In the genomic region with DNA sequence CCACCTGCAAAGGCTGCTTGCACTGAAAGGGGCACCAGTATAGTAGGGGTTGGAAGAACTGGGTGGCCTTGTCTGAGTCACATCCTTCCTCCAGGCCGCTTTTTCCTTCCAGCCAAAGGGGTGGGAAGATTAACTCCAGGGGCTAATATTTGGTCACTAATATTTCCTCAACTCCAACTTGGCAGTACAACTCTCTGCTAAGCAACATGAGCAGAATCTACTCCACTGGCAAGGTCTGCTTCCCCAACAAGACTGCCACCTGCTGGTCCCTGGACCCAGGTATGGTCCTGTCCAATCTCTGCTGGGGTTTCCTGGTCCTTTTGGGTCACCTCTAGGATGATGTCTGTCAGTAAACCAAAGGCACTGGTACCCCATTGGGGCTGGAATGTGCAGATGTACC, we compare ENCODE assay signal across 8 mouse cellular contexts. TPM values are rescaled to one million over a fixed set of nuclear protein-coding genes. Genes with fewer than 3 reads are reported as not detected.
A peak's percentile ranks its signal among the peaks of the same experiment; 100 is the strongest.
DNase-seq lines count a peak whose midpoint lies in the region; ATAC-seq and TF ChIP-seq lines count a peak whose summit lies in the region.

No protein-coding gene starts in this region.

- no peaks in the 10 kb centered on the region for H3K36me3 ChIP-seq in liver, postnatal 0 days (replicated peaks; ENCODE audit: insufficient read depth, low read length)
- H3K36me3 ChIP-seq in liver, embryonic 11.5 days (ENCODE audit: control insufficient read depth, insufficient read depth, low read length) = no peaks in the 10 kb centered on the region
- H3K36me3 ChIP-seq in lung, embryonic 15.5 days = no peaks in the 10 kb centered on the region
- no peaks in the 10 kb centered on the region for H3K36me3 ChIP-seq in forebrain, embryonic 12.5 days (replicated peaks)

- no peak for DNase-seq in cerebellum, adult 2 months
- no peak for DNase-seq in cerebellum, adult 11-12 months
- DNase-seq in liver, postnatal 0 days = peak; percentile 52
- DNase-seq in liver, embryonic 11.5 days (ENCODE audit: low spot score) = no peak
- DNase-seq in gastrocnemius, adult 2 months = peak; percentile 76

- no peak overlapping the region for H3K9ac ChIP-seq in liver, postnatal 0 days (replicated peaks)
- H3K9ac ChIP-seq in liver, embryonic 11.5 days (ENCODE audit: low read depth, low read length) = no peak overlapping the region
- H3K9ac ChIP-seq in lung, embryonic 15.5 days = no peak overlapping the region
- H3K9ac ChIP-seq in forebrain, embryonic 12.5 days = no peak overlapping the region

- ATAC-seq in liver, postnatal 0 days = no peak
- no peak for ATAC-seq in liver, embryonic 11.5 days (replicated peaks; ENCODE audit: low FRiP score)
- no peak for ATAC-seq in lung, embryonic 15.5 days (ENCODE audit: borderline replicate concordance, extremely low read depth, low FRiP score, low TSS enrichment)
- no peak for ATAC-seq in erythroblast, adult 5-6 weeks (replicated peaks; ENCODE audit: low FRiP score, poor library complexity, severe bottlenecking)
- ATAC-seq in forebrain, embryonic 12.5 days (ENCODE audit: low FRiP score) = no peak

- no peak overlapping the region for H3K4me2 ChIP-seq in liver, postnatal 0 days (ENCODE audit: low read depth, low read length)
- H3K4me2 ChIP-seq in liver, embryonic 11.5 days = no peak overlapping the region
- H3K4me2 ChIP-seq in lung, embryonic 15.5 days = peak overlapping the region; percentile 95; the same call in 1 of the 2 replicates
- no peak overlapping the region for H3K4me2 ChIP-seq in forebrain, embryonic 12.5 days

- no peak overlapping the region for H3K27ac ChIP-seq in cerebellum, adult 2 months (ENCODE audit: insufficient read depth, low read length)
- no peak overlapping the region for H3K27ac ChIP-seq in liver, postnatal 0 days (ENCODE audit: low read depth)
- no peak overlapping the region for H3K27ac ChIP-seq in liver, embryonic 11.5 days (ENCODE audit: low read depth, low read length)
- H3K27ac ChIP-seq in gastrocnemius, adult 2 months = peak overlapping the region; percentile 82
- H3K27ac ChIP-seq in lung, embryonic 15.5 days = no peak overlapping the region
- no peak overlapping the region for H3K27ac ChIP-seq in forebrain, embryonic 12.5 days

- 71% methylated on average over 1 of the region's 1 CpGs for WGBS in cerebellum, adult 2 months
- 25% methylated on average over 1 of the region's 1 CpGs for WGBS in liver, postnatal 0 days (ENCODE audit: insufficient replicate concordance)
- 29% methylated on average over 1 of the region's 1 CpGs for WGBS in liver, embryonic 11.5 days
- 39% methylated on average over 1 of the region's 1 CpGs for WGBS in lung, embryonic 15.5 days
- WGBS in forebrain, embryonic 12.5 days = 50% methylated on average over 1 of the region's 1 CpGs

- peak; percentile 52 for TF ChIP-seq CTCF in cerebellum, adult 2 months (IDR thresholded peaks at IDR 0.05; ENCODE audit: borderline replicate concordance, insufficient read depth, low read depth, low read length)
- TF ChIP-seq CTCF in liver, postnatal 0 days (IDR thresholded peaks at IDR 0.05; ENCODE audit: low read depth) = peak; percentile 57
- peak; percentile 77 for TF ChIP-seq CTCF in gastrocnemius, adult 2 months (IDR thresholded peaks at IDR 0.05)

- no peak for TF ChIP-seq EP300 in liver, postnatal 0 days (IDR thresholded peaks at IDR 0.05; ENCODE audit: low read depth)

- H3K9me3 ChIP-seq in liver, postnatal 0 days (ENCODE audit: low read length) = no peaks in the 10 kb centered on the region
- no peaks in the 10 kb centered on the region for H3K9me3 ChIP-seq in liver, embryonic 11.5 days (ENCODE audit: control insufficient read depth, low read length)
- H3K9me3 ChIP-seq in lung, embryonic 15.5 days = no peaks in the 10 kb centered on the region
- H3K9me3 ChIP-seq in forebrain, embryonic 12.5 days = no peaks in the 10 kb centered on the region

- no peak overlapping the region for H3K4me3 ChIP-seq in cerebellum, adult 2 months (replicated peaks; ENCODE audit: insufficient read depth, low read depth, low read length)
- no peak overlapping the region for H3K4me3 ChIP-seq in liver, postnatal 0 days (ENCODE audit: low read depth, low read length)
- H3K4me3 ChIP-seq in liver, embryonic 11.5 days (ENCODE audit: low read depth, low read length) = no peak overlapping the region
- H3K4me3 ChIP-seq in gastrocnemius, adult 2 months = peak overlapping the region; percentile 83
- H3K4me3 ChIP-seq in lung, embryonic 15.5 days = no peak overlapping the region
- no peak overlapping the region for H3K4me3 ChIP-seq in forebrain, embryonic 12.5 days (replicated peaks)

- H3K27me3 ChIP-seq in cerebellum, adult 2 months (ENCODE audit: control insufficient read depth, insufficient read depth, low read length) = no peaks in the 10 kb centered on the region
- H3K27me3 ChIP-seq in liver, postnatal 0 days (ENCODE audit: insufficient read depth, low read length) = peaks cover 59% of the 10 kb centered on the region
- peaks cover 61% of the 10 kb centered on the region for H3K27me3 ChIP-seq in liver, embryonic 11.5 days (replicated peaks; ENCODE audit: control insufficient read depth, insufficient read depth, low read length)
- peaks cover 32% of the 10 kb centered on the region for H3K27me3 ChIP-seq in lung, embryonic 15.5 days
- H3K27me3 ChIP-seq in forebrain, embryonic 12.5 days = peaks cover 61% of the 10 kb centered on the region

- intact Hi-C loops in gastrocnemius, adult 2 months (cut with DNase I) = loop anchor here (2.0 kb wide), 2 partner anchors 33 to 41 kb away; no protein-coding TSS in a partner anchor

- TF ChIP-seq POLR2A in cerebellum, adult 2 months (IDR thresholded peaks at IDR 0.05; ENCODE audit: borderline replicate concordance, insufficient read depth, low read length) = no peak

- H3K4me1 ChIP-seq in cerebellum, adult 2 months (ENCODE audit: control insufficient read depth, insufficient read depth, low read length) = peaks cover 13% of the 10 kb centered on the region
- peaks cover 5% of the 10 kb centered on the region; the same call in 1 of the 2 replicates for H3K4me1 ChIP-seq in liver, postnatal 0 days (ENCODE audit: insufficient read depth)
- peaks cover 5% of the 10 kb centered on the region; the same call in 1 of the 2 replicates for H3K4me1 ChIP-seq in liver, embryonic 11.5 days (replicated peaks; ENCODE audit: control insufficient read depth, insufficient read depth, low read length)
- peaks cover 14% of the 10 kb centered on the region for H3K4me1 ChIP-seq in lung, embryonic 15.5 days
- H3K4me1 ChIP-seq in forebrain, embryonic 12.5 days = peaks cover 15% of the 10 kb centered on the region

RNA-seq across cellular contexts. Expression of gene Ace, which starts 1.8 kb away (rescaled TPM):
- polyA plus RNA-seq in cerebellum, adult 2 months (2012; rRNA removed) = 13.6 and 19.7 TPM in 2 replicates
- polyA plus RNA-seq in liver, postnatal 0 days (2015; fragmentation: Nextera tagmentation; extraction: Ambion mirVana) = 0.07 and 0.09 TPM in 2 replicates
- 0.26 and 0.39 TPM in 2 replicates for polyA plus RNA-seq in liver, embryonic 11.5 days (2014; fragmentation: Nextera tagmentation; extraction: Ambion mirVana)
- 10 to 100 TPM; 18.4 to 24.6 TPM for total RNA-seq in gastrocnemius, adult 2 months (2021)
- 7.5 and 9.4 TPM in 2 replicates for polyA plus RNA-seq in lung, embryonic 15.5 days (2015; fragmentation: Nextera tagmentation; extraction: Ambion mirVana)
- total RNA-seq in erythroblast, adult 5-6 weeks (2015; ENCODE audit: low replicate concordance) = 0.96 and 7.3 TPM in 2 replicates
- total RNA-seq in erythroblast, adult 5-6 weeks (2017; ENCODE audit: low replicate concordance) = 2.3 and 5.3 TPM in 2 replicates
- polyA plus RNA-seq in forebrain, embryonic 12.5 days (2016; fragmentation: Nextera tagmentation; extraction: Ambion mirVana) = 0.60 and 0.78 TPM in 2 replicates

RNA-seq across cellular contexts. Expression of gene Cyb561, which starts 16.4 kb away (rescaled TPM):
- polyA plus RNA-seq in cerebellum, adult 2 months (2012; rRNA removed) = 35.5 and 37.0 TPM in 2 replicates
- polyA plus RNA-seq in liver, postnatal 0 days (2015; fragmentation: Nextera tagmentation; extraction: Ambion mirVana) = 0.89 and 0.96 TPM in 2 replicates
- polyA plus RNA-seq in liver, embryonic 11.5 days (2014; fragmentation: Nextera tagmentation; extraction: Ambion mirVana) = 3.4 and 4.8 TPM in 2 replicates
- total RNA-seq in gastrocnemius, adult 2 months (2021) = 1 to 10 TPM; 3.9 to 4.7 TPM
- 34.2 and 39.8 TPM in 2 replicates for polyA plus RNA-seq in lung, embryonic 15.5 days (2015; fragmentation: Nextera tagmentation; extraction: Ambion mirVana)
- total RNA-seq in erythroblast, adult 5-6 weeks (2015; ENCODE audit: low replicate concordance) = 0.77 TPM in 1 of 2 replicates, not detected in the other
- total RNA-seq in erythroblast, adult 5-6 weeks (2017; ENCODE audit: low replicate concordance) = 0.28 and 0.77 TPM in 2 replicates
- 13.2 and 14.6 TPM in 2 replicates for polyA plus RNA-seq in forebrain, embryonic 12.5 days (2016; fragmentation: Nextera tagmentation; extraction: Ambion mirVana)

RNA-seq across cellular contexts. Expression of gene Ace3, which starts 25.0 kb away (rescaled TPM):
- not detected in 2 replicates for polyA plus RNA-seq in cerebellum, adult 2 months (2012; rRNA removed)
- not detected in 2 replicates for polyA plus RNA-seq in liver, postnatal 0 days (2015; fragmentation: Nextera tagmentation; extraction: Ambion mirVana)
- polyA plus RNA-seq in liver, embryonic 11.5 days (2014; fragmentation: Nextera tagmentation; extraction: Ambion mirVana) = not detected in 2 replicates
- not detected for total RNA-seq in gastrocnemius, adult 2 months (2021)
- 0.20 and 0.36 TPM in 2 replicates for polyA plus RNA-seq in lung, embryonic 15.5 days (2015; fragmentation: Nextera tagmentation; extraction: Ambion mirVana)
- not detected in 2 replicates for total RNA-seq in erythroblast, adult 5-6 weeks (2015; ENCODE audit: low replicate concordance)
- not detected in 2 replicates for total RNA-seq in erythroblast, adult 5-6 weeks (2017; ENCODE audit: low replicate concordance)
- polyA plus RNA-seq in forebrain, embryonic 12.5 days (2016; fragmentation: Nextera tagmentation; extraction: Ambion mirVana) = not detected in 2 replicates

RNA-seq across cellular contexts. Expression of gene Kcnh6, which starts 38.4 kb away (rescaled TPM):
- 1.3 and 1.4 TPM in 2 replicates for polyA plus RNA-seq in cerebellum, adult 2 months (2012; rRNA removed)
- polyA plus RNA-seq in liver, postnatal 0 days (2015; fragmentation: Nextera tagmentation; extraction: Ambion mirVana) = 0.02 TPM in 1 of 2 replicates, not detected in the other
- 0.12 and 0.26 TPM in 2 replicates for polyA plus RNA-seq in liver, embryonic 11.5 days (2014; fragmentation: Nextera tagmentation; extraction: Ambion mirVana)
- total RNA-seq in gastrocnemius, adult 2 months (2021) = not detected
- polyA plus RNA-seq in lung, embryonic 15.5 days (2015; fragmentation: Nextera tagmentation; extraction: Ambion mirVana) = 0.34 and 0.62 TPM in 2 replicates
- total RNA-seq in erythroblast, adult 5-6 weeks (2015; ENCODE audit: low replicate concordance) = not detected in 2 replicates
- total RNA-seq in erythroblast, adult 5-6 weeks (2017; ENCODE audit: low replicate concordance) = 0.68 TPM in 1 of 2 replicates, not detected in the other
- 0.36 and 0.64 TPM in 2 replicates for polyA plus RNA-seq in forebrain, embryonic 12.5 days (2016; fragmentation: Nextera tagmentation; extraction: Ambion mirVana)

Comparison
In these comparisons a context has a peak if more than half of its experiments do, and no peak if none do; other contexts are left out.
1. DNase-seq: peak in liver, postnatal 0 days (single experiment) and gastrocnemius, adult 2 months (single experiment); none in cerebellum, adult 2 months (0 of 2), cerebellum, adult 11-12 months (single experiment) and liver, embryonic 11.5 days (single experiment).
2. Peak in every context shown above with its lines, with median percentiles within 50 percentile points of each other: CTCF ChIP-seq.